Mouse (Mus musculus) layer of hippocampus, postnatal 36 days (tissue): ENCODE measurements around the gene Snurf. TPM values are rescaled to one million over a fixed set of nuclear protein-coding genes. Genes with fewer than 3 reads are reported as not detected.

Experiments
- DNase-seq, 2 experiments: peaks; one replicate each; pipeline ENCODE4 v3.0.0; 2022
- total RNA-seq, 2 experiments: library from RNA; stranded (reverse); gene quantifications; 2 replicates each; pipeline ENCODE4 v1.2.3; 2021

Snurf gene
- 1,000 to 10,000 TPM; 2,047 to 2,286 TPM for total RNA-seq

DNA sequence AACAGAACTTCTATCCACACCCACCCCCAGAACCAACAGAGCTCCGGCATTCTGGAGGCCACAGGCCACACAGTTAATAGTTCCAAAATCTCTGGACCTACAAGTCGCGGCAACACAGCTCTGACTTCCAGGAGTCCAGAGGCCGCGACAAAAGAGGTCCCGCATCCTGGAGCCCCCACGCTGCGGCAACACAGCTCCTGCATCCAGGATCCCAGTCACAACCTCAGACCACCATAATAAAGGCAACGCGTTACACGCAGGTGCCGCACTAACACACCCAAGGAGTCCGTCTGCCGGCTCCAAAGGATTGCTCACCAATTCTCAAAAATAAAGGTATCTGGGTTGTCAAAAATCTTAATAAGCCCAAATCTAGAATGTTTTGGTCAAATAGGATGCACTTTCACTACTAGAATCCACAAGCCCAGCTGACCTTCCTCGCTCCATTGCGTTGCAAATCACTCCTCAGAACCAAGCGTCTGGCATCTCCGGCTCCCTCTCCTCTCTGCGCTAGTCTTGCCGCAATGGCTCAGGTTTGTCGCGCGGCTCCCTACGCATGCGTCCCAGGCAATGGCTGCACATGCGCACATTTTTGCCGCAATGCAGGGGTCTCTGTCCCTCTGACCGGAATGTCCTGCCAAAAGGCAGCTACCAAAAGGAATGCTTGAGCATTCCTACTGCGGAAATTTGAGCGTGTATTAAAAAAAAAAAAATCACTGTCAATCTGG is at the start of gene Snurf, which contains the start of gene Gm38393:
TSS of gene Snurf (minus strand) at position 444 of the 725 bp plus-strand sequence.
TSS of gene Gm38393 (minus strand) at position 459 of the 725 bp plus-strand sequence.
- peak; percentile 69 to 79 for DNase-seq

DNA sequence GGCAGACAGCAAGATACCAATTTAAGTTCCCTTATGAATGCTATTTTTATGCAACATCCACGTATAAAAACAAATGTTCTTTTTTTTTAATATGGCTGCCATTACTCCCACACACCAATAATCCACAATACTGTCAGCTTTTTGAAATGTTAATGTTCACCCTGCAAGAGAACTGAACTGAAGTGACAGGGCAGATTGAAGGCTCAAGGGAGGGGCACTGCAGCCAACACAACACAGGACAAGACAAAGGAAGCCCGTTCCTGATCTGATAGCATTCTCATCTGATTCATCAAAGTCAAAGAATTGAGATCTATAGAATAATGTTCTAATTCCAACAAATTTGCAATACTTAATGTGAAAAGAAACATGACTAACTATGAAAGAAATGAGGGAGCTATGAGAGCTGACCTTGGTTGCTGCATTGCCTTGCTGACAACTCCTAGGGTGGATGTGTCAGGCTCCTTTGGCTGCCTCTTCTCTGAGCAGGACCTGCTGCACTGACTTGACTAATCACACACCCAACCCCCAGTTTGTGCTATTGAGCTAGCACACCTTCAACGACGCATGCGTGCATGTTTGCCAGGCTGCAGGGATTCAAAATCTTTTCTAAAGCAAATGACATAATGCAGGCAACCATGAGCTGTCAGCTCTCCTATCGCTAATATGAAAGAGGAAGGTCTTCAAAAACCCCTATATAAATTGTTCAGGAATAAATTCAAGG is 42.8 kb upstream of the Snurf start:
- peak; percentile 44 to 62 for DNase-seq

DNA sequence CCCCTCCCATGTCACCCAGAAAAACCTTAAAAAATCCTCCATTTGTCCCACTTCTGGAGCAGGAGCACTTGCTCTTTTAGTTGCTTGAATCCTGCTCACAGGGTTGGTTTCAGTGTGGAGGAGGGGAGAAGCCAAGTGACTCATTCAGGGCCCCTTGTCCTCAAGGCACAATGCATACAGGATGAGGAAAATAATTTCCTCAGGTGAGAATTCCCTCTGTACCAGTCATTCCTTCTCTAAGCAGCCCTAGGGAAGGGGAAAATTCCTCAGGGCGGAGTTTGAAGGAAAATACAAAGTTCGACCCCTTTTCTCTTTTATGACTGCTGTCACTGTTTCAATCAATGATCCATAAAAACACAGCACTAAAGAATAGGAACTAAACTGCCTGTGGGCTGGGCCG is 8.3 kb upstream of the Snurf start:
- no peak for DNase-seq

DNA sequence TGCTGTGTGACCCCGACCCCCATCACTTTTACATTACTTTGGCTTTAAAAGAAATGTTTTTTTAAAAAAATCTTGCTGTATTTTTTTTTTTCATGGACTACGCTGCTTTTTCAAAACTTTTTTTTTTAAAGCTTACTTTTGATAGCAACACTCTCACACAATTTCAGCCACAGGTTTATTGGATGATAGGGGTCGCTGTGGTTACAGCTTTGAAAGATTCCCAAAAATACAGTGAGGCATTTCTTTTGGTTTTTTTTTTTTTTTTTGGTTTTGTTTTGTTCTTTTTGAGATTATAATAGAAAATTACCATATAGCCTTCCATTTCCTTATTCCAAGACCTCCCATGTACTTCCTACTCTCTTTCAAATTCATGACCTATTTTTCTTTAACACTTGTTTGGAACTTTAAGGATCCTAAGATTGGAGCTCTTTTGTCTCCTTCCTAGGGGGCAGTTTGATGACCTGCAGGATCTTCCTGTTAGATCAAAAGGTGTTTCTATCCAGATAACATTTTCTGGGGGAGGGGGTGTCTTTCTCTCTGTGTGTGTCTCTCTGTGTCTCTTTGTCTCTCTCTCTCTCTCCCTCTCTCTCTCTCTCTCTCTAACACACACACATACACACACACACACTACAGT is 3.0 kb upstream of the Snurf start:
- no peak for DNase-seq

DNA sequence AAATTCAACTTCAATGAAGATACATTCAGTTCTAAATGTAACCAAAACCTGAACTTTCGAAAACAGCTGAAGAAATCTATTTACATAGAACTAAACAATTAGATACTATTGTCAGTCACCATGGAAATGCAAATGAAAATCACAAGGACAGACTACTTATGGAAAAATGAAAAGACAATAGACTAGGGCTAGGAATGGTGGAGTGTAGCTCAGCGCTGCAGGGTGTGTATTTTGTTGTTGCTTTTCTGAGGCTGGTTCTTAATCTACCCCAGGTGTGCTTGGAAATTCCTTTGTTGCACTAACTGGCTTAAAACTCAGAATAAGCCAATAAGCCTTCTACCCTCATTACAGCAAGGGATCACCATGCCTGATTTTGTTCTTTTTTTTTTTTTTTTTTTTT is 1.4 kb upstream of the Snurf start:
- DNase-seq, result no peak

DNA sequence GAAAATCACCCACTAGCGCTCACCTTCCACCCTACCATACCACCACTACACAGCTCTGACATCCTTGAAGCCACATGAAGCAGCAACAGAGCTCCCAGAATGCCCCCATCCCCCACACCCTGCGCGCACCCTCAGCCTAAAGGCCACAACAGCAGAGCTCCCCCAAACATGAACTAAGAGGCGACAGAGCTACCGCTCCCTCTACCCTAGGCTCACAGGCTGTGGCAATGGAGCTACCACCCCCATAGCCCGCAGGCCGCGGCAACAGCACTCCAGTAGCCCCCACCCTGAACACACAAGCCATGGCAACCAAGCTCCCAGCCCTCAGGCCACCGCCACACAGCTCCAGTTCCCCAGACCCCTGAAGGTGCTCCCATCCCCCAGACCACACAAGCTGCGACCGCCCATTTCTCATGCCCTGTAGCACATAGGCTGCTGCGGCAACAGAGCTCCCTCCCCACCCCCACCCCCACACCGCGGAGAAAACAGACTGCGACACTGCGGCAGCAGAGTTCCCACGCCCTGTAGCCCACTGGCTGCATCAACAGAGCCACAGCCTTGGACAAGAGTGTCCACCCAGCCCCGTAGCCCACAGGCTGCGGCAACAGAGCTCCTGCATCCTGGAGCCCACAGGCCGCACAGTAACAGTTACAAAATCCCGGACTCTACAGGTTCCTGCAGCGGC is 786 bp downstream of the Snurf start:
- DNase-seq, result peak; percentile 37 to 43

DNA sequence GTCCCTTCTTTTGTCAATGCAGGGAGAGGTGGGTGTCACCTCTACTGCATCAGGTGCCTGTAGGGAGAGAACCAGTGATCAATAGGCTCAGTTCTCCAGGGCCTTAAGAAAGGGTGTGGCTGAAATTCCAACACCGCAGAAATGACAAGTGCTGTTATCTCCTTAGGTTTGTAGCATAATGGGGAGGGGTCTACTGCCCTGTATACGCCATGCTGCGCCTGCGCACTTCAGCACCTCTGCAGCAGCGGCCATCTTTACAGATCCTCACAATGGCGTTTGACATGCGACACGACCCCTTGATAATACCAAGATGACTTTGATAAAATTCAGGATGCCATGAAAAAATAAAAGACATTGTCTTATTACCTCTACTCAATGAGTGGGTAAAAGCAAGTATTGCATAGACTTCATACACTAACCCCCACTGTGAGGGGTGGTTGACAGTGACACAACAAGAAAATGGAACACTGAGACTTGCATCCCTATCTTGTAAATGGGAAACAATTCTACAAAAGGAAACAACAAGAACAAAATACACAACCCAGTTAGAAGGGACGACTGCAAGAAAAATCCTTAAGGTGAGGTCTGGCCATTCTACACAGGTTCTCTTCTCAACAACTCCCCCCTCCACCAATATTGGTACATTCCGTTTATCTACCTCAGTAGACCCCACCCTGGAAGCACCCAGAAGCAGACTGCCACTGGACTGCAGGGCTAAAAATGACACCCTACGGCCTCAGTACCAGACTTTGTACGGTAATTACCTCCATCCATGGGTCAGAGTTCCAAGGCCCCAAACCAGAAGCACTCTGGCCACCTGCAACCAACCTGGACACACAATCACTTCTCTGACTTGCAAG is 1.6 kb downstream of the Snurf start:
- DNase-seq, result peak; percentile 18 to 20

DNA sequence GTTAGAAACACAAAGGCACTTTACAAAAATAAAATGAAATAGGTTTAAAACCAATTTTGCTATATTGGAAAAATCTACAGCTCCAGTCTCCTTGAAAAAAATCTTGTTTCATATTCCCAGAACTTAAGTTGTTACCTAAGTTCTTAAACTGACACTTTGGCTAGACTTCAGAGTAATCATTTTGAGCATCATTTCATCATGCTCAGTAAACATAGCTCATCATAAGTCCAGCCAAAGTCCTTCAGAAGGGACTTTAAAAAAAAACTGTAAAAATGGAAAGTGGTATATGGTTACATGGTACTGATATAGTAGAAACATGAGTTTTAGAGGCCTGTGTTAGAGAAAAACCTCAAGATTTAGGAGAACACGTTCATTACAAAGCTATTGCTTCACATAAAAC is 26.2 kb downstream of the Snurf start:
- no peak for DNase-seq

Other genes with a start within 250 kb of the Snurf start
- gene Gm38393, start within 50 bp of the Snurf start, total RNA-seq, result 10 to 100 TPM; 63.8 to 72.6 TPM
- 100 to 1,000 TPM; 817 to 886 TPM for gene Snrpn, start 135.2 kb upstream of the Snurf start, total RNA-seq